Mouse (Mus musculus) liver, postnatal 0 days (tissue): ENCODE data around the gene Fbf1. TPM values are rescaled to one million over a fixed set of nuclear protein-coding genes. Genes with fewer than 3 reads are reported as not detected.
A peak's percentile ranks its signal among the peaks of the same experiment; 100 is the strongest.
"Not testable (repeated sequence)": the region's sequence is repeated elsewhere in the genome, so short reads cannot be mapped to it uniquely, and the experiment has no call there.

Source experiments
- ATAC-seq: fragments of 200-750 bp; cut with Nextera tagmentation; 2 replicates; pipeline ENCODE4 v1.8.0; 2017; ENCODE audit warnings: mild to moderate bottlenecking, moderate library complexity
- DNase-seq: peaks from one replicate; pipeline ENCODE4 v3.0.0-alpha.2; 2016
- H3K27ac ChIP-seq: fragments of 300-500 bp; sonication (generic); 2 replicates; pipeline ENCODE4 v1.5.1; 2014; ENCODE audit warnings: antibody characterized with exemption, moderate library complexity, mild to moderate bottlenecking, low read depth
- H3K27me3 ChIP-seq: fragments of 300-500 bp; sonication (generic); 2 replicates; pipeline ENCODE4 v1.6.1; 2014; ENCODE audit warnings: low read length, control low read depth, mixed read lengths; ENCODE audit not compliant: insufficient read depth
- H3K36me3 ChIP-seq: fragments of 300-500 bp; sonication (generic); replicated peaks from 2 replicates; pipeline ENCODE4 v1.6.1; 2014; ENCODE audit warnings: mild to moderate bottlenecking, control low read depth, low read length, moderate library complexity, mixed read lengths; ENCODE audit not compliant: insufficient read depth
- H3K4me1 ChIP-seq: fragments of 300-500 bp; sonication (generic); 2 replicates; pipeline ENCODE4 v1.6.1; 2014; ENCODE audit warnings: antibody characterized with exemption, mild to moderate bottlenecking, control low read depth; ENCODE audit not compliant: insufficient read depth
- H3K4me2 ChIP-seq: fragments of 300-500 bp; sonication (generic); 2 replicates; pipeline ENCODE4 v1.6.1; 2014; ENCODE audit warnings: low read depth, mild to moderate bottlenecking, low read length, moderate library complexity, mixed read lengths
- H3K4me3 ChIP-seq: fragments of 300-500 bp; sonication (generic); 2 replicates; pipeline ENCODE4 v1.5.1; 2014; ENCODE audit warnings: low read depth, low read length
- H3K9ac ChIP-seq: fragments of 300-500 bp; sonication (generic); replicated peaks from 2 replicates; pipeline ENCODE4 v1.6.1; 2014; ENCODE audit warnings: mild to moderate bottlenecking, moderate library complexity
- H3K9me3 ChIP-seq: fragments of 300-500 bp; sonication (generic); 2 replicates; pipeline ENCODE4 v1.6.1; 2016; ENCODE audit warnings: mild to moderate bottlenecking, control low read depth, low read length, mixed read lengths
- CTCF ChIP-seq: sonication (generic); IDR thresholded peaks from 2 replicates; pipeline ENCODE4 v1.5.1; 2016; ENCODE audit warnings: antibody characterized with exemption, low read depth
- EP300 ChIP-seq: IDR thresholded peaks from 2 replicates; pipeline ENCODE4 v1.6.1; 2016; ENCODE audit warnings: antibody characterized with exemption, low read depth, mild to moderate bottlenecking
- WGBS: fragments of 180-500 bp; shearing (Covaris S2); extraction: QIAGEN DNeasy Blood & Tissue Kit; methylation state at CpG from one replicate; pipeline ENCODE4 v1.1.7; 2014; ENCODE audit not compliant: insufficient replicate concordance; 5-methylcytosine and 5-hydroxymethylcytosine counted together
- polyA plus RNA-seq: library from polyadenylated mRNA; unstranded; fragments of >200 nt; fragmentation: Nextera tagmentation; extraction: Ambion mirVana; gene quantifications from 2 replicates; pipeline ENCODE4 v1.2.1, GENCODE M21; 2015

Gene Fbf1
- polyA plus RNA-seq, 1 experiment from 2014 or later: 2.3 TPM

GRCm38 (mm10) chr11:116093771-116094565 lies 74.0 kb downstream of the Fbf1 start:
- Histone ChIP-seq H3K9ac (peak overlapping the region; percentile 35; the same call in 1 of the 2 replicates), H3K9me3 (peaks cover 3% of the 10 kb centered on the region), H3K4me1 (peaks cover 12% of the 10 kb centered on the region), H3K4me2 (peak overlapping the region; percentile 49), H3K36me3 (no peaks in the 10 kb centered on the region), H3K4me3 (no peak overlapping the region), H3K27me3 (no peaks in the 10 kb centered on the region), H3K27ac (peak overlapping the region; percentile 72)
- DNase-seq (no peak), ATAC-seq (no peak; the same call in 1 of the 2 replicates)
- 22% methylated on average over 16 of the region's 16 CpGs for WGBS
- TF ChIP-seq EP300 (peak; percentile 46; the same call in 1 of the 2 replicates), CTCF (no peak)

DNA sequence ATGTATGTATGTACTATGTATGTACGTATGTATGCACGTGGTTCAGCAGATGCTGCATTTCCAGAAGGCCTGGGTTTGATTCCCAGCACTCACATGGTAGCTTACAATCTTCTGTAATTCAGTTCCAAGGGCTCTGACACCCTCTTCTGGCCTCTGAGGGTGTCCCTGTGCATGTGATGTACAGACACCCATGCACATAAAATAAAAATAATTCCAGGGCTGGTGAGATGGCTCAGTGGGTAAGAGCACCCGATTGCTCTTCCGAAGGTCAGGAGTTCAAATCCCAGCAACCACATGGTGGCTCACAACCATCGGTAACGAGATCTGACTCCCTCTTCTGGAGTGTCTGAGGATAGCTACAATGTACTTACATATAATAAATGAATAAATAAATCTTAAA lies 75.0 kb downstream of the Fbf1 start:
- not testable (repeated sequence) for H3K9ac ChIP-seq, H3K9me3 ChIP-seq, ATAC-seq, H3K36me3 ChIP-seq, DNase-seq, H3K27ac ChIP-seq, H3K4me3 ChIP-seq, H3K27me3 ChIP-seq, H3K4me2 ChIP-seq
- WGBS: 85% methylated on average over 6 of the region's 6 CpGs
- peaks cover 20% of the 10 kb centered on the region for H3K4me1 ChIP-seq

Other genes with a start within 250 kb of the Fbf1 start
- gene Sap30bp, start 234.9 kb downstream of the Fbf1 start, polyA plus RNA-seq: 12.7 and 15.4 TPM in 2 replicates
- 4.2 and 6.1 TPM in 2 replicates for gene Recql5, start 234.7 kb downstream of the Fbf1 start, polyA plus RNA-seq
- gene Itgb4, start 193.5 kb downstream of the Fbf1 start, polyA plus RNA-seq: 0.21 and 0.34 TPM in 2 replicates
- 317 and 319 TPM in 2 replicates for gene Galk1, start 155.4 kb downstream of the Fbf1 start, polyA plus RNA-seq
- 647 and 656 TPM in 2 replicates for gene H3f3b, start 140.2 kb downstream of the Fbf1 start, polyA plus RNA-seq
- 3.9 and 5.1 TPM in 2 replicates for gene Unk, start 137.8 kb downstream of the Fbf1 start, polyA plus RNA-seq
- gene Unc13d, start 90.2 kb downstream of the Fbf1 start, polyA plus RNA-seq: 6.1 and 6.9 TPM in 2 replicates
- 63.3 and 65.0 TPM in 2 replicates for gene Wbp2, start 81.2 kb downstream of the Fbf1 start, polyA plus RNA-seq
- gene Trim47, start 41.0 kb downstream of the Fbf1 start, polyA plus RNA-seq: 5.7 and 7.4 TPM in 2 replicates
- 1.1 and 1.2 TPM in 2 replicates for gene Trim65, start 37.0 kb downstream of the Fbf1 start, polyA plus RNA-seq
- 43.9 and 44.0 TPM in 2 replicates for gene Mrpl38, start 29.3 kb downstream of the Fbf1 start, polyA plus RNA-seq
- gene Ten1, start 30.7 kb upstream of the Fbf1 start, polyA plus RNA-seq: 20.7 and 22.8 TPM in 2 replicates
- 258 and 304 TPM in 2 replicates for gene Acox1, start 30.9 kb upstream of the Fbf1 start, polyA plus RNA-seq
- 0.06 and 0.07 TPM in 2 replicates for gene Evpl, start 69.9 kb upstream of the Fbf1 start, polyA plus RNA-seq
- gene Srp68, start 106.1 kb upstream of the Fbf1 start, polyA plus RNA-seq: 20.9 and 23.8 TPM in 2 replicates
- not detected in 2 replicates for gene Galr2, start 112.8 kb upstream of the Fbf1 start, polyA plus RNA-seq
- 18.1 and 18.4 TPM in 2 replicates for gene Exoc7, start 139.1 kb upstream of the Fbf1 start, polyA plus RNA-seq
- gene Foxj1, start 167.2 kb upstream of the Fbf1 start, polyA plus RNA-seq: 0.07 and 0.14 TPM in 2 replicates
- gene Rnf157, start 244.9 kb upstream of the Fbf1 start, polyA plus RNA-seq: 1.5 and 2.2 TPM in 2 replicates